Mouse (Mus musculus): ENCODE results near the gene Kctd11. TPM values are rescaled to one million over a fixed set of nuclear protein-coding genes. Genes with fewer than 3 reads are reported as not detected.

Kctd11 gene
- polyA plus RNA-seq, 1 experiment from 2014 or later: 1.3 TPM

GRCm38 (mm10) chr11:69886907-69887635, 5.9 kb upstream of the Kctd11 start:
- Histone ChIP-seq H3K36me3 (no peaks in the 10 kb centered on the region), H3K4me2 (peak overlapping the region; percentile 55), H3K4me1 (peaks cover 77% of the 10 kb centered on the region), H3K27ac (peak overlapping the region; percentile 80), H3K9me3 (replicated peaks) (no peaks in the 10 kb centered on the region), H3K9ac (peak overlapping the region; percentile 33), H3K27me3 (replicated peaks) (no peaks in the 10 kb centered on the region), H3K4me3 (peak overlapping the region; percentile 10; the same call in 1 of the 2 replicates)
- 29% methylated on average over 8 of the region's 8 CpGs for WGBS (ENCODE audit: insufficient replicate concordance)
- peak; percentile 90 for ATAC-seq

DNA sequence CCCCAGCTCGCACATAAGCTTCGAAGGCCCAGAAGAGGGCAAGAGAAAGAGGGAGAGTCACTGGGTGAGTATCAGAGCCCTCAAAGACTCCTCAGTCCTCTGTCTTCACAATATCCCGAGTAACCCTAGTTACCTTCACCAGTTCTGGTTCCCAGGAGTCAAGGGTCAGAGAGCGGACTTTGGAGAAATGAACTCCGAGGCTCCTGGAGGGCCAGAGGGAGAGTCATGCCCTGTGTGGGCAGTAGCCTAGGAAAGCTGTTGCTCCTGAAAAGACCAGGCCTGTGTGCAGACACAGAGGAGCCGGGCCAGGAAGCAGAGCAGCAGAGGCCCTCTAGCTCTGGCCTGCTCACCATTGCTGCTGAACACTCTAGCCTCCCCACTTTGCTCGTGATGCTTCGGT, 3.5 kb upstream of the Kctd11 start:
- Histone ChIP-seq H3K9ac (no peak overlapping the region), H3K4me1 (peaks cover 80% of the 10 kb centered on the region), H3K27ac (peak overlapping the region; percentile 41; the same call in 1 of the 2 replicates), H3K27me3 (replicated peaks) (no peaks in the 10 kb centered on the region), H3K4me2 (no peak overlapping the region), H3K36me3 (no peaks in the 10 kb centered on the region), H3K4me3 (no peak overlapping the region), H3K9me3 (replicated peaks) (no peaks in the 10 kb centered on the region)
- WGBS (ENCODE audit: insufficient replicate concordance): 70% methylated on average over 8 of the region's 8 CpGs
- no peak for ATAC-seq

DNA sequence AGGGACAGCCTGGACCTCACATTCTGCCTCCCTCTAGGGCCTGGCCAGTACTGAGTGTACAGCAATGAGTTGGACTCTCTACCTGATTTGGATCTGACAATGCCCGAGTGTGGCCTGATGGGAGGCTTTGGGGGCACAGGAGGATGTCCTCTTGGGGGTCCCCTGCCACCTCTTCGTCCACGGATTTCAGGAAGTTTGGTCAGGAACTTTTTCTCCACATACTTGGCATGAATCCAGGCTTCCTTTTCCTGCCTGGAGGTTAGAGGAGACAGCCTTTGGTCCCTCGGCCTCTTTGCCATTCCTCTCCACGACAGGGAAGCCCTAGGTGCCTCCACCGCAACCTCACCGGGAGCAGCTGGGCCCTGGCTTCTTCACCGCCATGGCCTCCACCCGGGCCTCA, 3.0 kb upstream of the Kctd11 start:
- no peak for ATAC-seq
- Histone ChIP-seq H3K4me3 (no peak overlapping the region), H3K9me3 (replicated peaks) (no peaks in the 10 kb centered on the region), H3K4me2 (no peak overlapping the region), H3K27me3 (replicated peaks) (no peaks in the 10 kb centered on the region), H3K9ac (no peak overlapping the region), H3K27ac (peak overlapping the region; percentile 41; the same call in 1 of the 2 replicates), H3K4me1 (peaks cover 82% of the 10 kb centered on the region), H3K36me3 (no peaks in the 10 kb centered on the region)
- WGBS (ENCODE audit: insufficient replicate concordance): 74% methylated on average over 9 of the region's 9 CpGs

DNA sequence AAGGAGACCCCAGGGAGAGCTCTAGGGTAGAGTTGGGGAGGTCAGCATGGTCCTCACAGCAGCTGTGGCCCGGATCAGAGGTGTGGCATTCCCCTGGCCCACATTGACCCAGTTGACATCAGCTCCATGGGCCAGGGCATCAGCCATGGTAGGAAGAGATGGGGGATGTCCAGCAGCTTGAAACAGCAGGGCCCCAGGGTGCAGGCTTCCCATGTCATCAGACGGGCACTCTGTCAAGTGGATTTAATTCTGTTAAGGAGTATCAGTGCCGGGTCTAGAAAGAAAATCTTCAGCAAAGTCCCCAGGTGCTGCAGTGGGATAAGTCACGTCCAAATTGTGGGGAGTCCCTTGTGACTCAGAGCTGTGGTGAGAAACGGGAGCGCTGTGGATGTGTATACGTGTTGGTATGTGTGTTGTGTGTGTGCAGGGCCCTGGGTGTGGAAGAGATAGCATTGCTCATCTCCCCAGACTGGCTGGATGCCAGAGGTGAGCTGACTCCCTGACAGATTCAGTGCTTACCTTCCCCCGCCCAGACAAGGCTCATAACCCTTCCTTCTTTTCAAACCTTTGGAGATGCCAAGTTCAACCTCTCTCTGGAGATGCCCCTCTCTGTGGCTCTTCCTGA, 2.4 kb upstream of the Kctd11 start:
- Histone ChIP-seq H3K36me3 (no peaks in the 10 kb centered on the region), H3K4me2 (no peak overlapping the region), H3K4me1 (peaks cover 88% of the 10 kb centered on the region), H3K27ac (no peak overlapping the region), H3K9ac (no peak overlapping the region), H3K27me3 (replicated peaks) (no peaks in the 10 kb centered on the region), H3K4me3 (no peak overlapping the region), H3K9me3 (replicated peaks) (no peaks in the 10 kb centered on the region)
- no peak for ATAC-seq
- 80% methylated on average over 8 of the region's 8 CpGs for WGBS (ENCODE audit: insufficient replicate concordance)

GRCm38 (mm10) chr11:69883066-69883465, 1.9 kb upstream of the Kctd11 start:
- Histone ChIP-seq H3K9ac (no peak overlapping the region), H3K9me3 (replicated peaks) (no peaks in the 10 kb centered on the region), H3K27ac (no peak overlapping the region), H3K4me2 (no peak overlapping the region), H3K4me3 (no peak overlapping the region), H3K36me3 (no peaks in the 10 kb centered on the region), H3K4me1 (peaks cover 89% of the 10 kb centered on the region), H3K27me3 (replicated peaks) (no peaks in the 10 kb centered on the region)
- 59% methylated on average over 4 of the region's 4 CpGs for WGBS (ENCODE audit: insufficient replicate concordance)
- ATAC-seq: no peak

- peak overlapping the region; percentile 65 for H3K4me3 ChIP-seq
- no peaks in the 10 kb centered on the region for H3K27me3 ChIP-seq (replicated peaks)
- H3K27ac ChIP-seq: peak overlapping the region; percentile 87; the same call in 1 of the 2 replicates
- no peaks in the 10 kb centered on the region for H3K36me3 ChIP-seq
- no peaks in the 10 kb centered on the region for H3K9me3 ChIP-seq (replicated peaks)
- H3K4me2 ChIP-seq: peak overlapping the region; percentile 96
- ATAC-seq: no peak
- peak overlapping the region; percentile 73 for H3K9ac ChIP-seq
- WGBS (ENCODE audit: insufficient replicate concordance): 70% methylated on average over 21 of the region's 21 CpGs
- peaks cover 89% of the 10 kb centered on the region for H3K4me1 ChIP-seq
These were observed 823 bp upstream of the Kctd11 start for GRCm38 (mm10) chr11:69881787-69882670.

- Histone ChIP-seq H3K27ac (peak overlapping the region; percentile 87), H3K4me1 (peaks cover 90% of the 10 kb centered on the region), H3K27me3 (replicated peaks) (no peaks in the 10 kb centered on the region), H3K36me3 (no peaks in the 10 kb centered on the region), H3K9me3 (replicated peaks) (no peaks in the 10 kb centered on the region), H3K4me3 (peak overlapping the region; percentile 65), H3K9ac (peak overlapping the region; percentile 73), H3K4me2 (peak overlapping the region; percentile 96)
- 1% methylated on average over 18 of the region's 18 CpGs for WGBS (ENCODE audit: insufficient replicate concordance)
- ATAC-seq: peak; percentile 53
These were observed 727 bp downstream of the Kctd11 start for GRCm38 (mm10) chr11:69880506-69880852.

DNA sequence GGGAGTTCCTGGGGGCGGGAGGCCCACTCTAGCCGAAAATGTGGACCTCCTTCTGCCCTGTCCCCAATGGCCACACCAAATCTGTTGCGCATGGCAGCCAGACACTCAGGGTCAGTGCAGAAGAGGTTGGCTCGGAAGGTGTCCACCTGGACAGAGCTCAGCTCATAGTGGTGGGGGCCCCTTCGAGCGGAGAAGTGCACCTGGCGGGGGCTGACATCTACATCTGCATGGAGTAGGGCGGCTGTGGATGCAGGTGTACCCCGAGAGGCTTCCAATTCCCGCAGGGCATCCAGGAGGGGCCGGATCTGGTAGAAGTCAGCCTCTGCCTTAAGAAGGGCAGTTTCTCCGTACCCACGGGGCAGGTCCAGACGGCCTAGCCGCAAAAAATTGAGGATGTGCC, 1.5 kb downstream of the Kctd11 start:
- Histone ChIP-seq H3K4me1 (peaks cover 89% of the 10 kb centered on the region), H3K9ac (peak overlapping the region; percentile 73), H3K9me3 (replicated peaks) (no peaks in the 10 kb centered on the region), H3K27me3 (replicated peaks) (no peaks in the 10 kb centered on the region), H3K4me3 (peak overlapping the region; percentile 65), H3K4me2 (peak overlapping the region; percentile 96), H3K36me3 (no peaks in the 10 kb centered on the region), H3K27ac (peak overlapping the region; percentile 87)
- no peak for ATAC-seq
- WGBS (ENCODE audit: insufficient replicate concordance): 73% methylated on average over 15 of the region's 15 CpGs

DNA sequence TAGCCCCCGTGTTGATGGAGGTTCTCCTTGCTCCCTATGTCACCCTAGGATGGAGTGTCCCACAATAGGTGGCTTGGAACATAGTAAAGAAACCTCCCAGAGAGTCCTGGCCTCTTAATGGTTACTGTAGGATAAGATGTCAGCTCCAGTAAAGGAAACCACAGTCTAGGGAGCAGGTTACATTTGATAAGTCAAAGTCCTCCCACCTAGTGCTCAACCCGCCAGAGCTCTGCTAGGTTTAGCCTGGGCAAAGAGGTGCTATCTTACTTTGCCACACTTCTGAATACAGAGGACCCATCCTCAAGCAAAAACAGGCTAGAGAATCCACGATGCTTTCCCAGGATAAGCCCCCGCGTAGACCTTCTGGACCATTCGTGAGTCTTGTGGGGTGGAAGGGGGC, 2.3 kb downstream of the Kctd11 start:
- WGBS (ENCODE audit: insufficient replicate concordance): 28% methylated on average over 6 of the region's 6 CpGs
- Histone ChIP-seq H3K36me3 (no peaks in the 10 kb centered on the region), H3K9ac (peak overlapping the region; percentile 73), H3K4me3 (peak overlapping the region; percentile 65; the same call in 1 of the 2 replicates), H3K27me3 (replicated peaks) (no peaks in the 10 kb centered on the region), H3K4me1 (peaks cover 85% of the 10 kb centered on the region), H3K4me2 (peak overlapping the region; percentile 96), H3K9me3 (replicated peaks) (no peaks in the 10 kb centered on the region), H3K27ac (peak overlapping the region; percentile 87)
- peak; percentile 72 for ATAC-seq

- H3K9me3 ChIP-seq (replicated peaks): no peaks in the 10 kb centered on the region
- H3K4me1 ChIP-seq: peaks cover 80% of the 10 kb centered on the region
- WGBS (ENCODE audit: insufficient replicate concordance): 82% methylated on average over 3 of the region's 3 CpGs
- H3K4me2 ChIP-seq: peak overlapping the region; percentile 96
- no peak overlapping the region for H3K9ac ChIP-seq
- no peak overlapping the region for H3K4me3 ChIP-seq
- no peaks in the 10 kb centered on the region for H3K27me3 ChIP-seq (replicated peaks)
- no peaks in the 10 kb centered on the region for H3K36me3 ChIP-seq
- ATAC-seq: no peak
- H3K27ac ChIP-seq: peak overlapping the region; percentile 87
These were observed 2.8 kb downstream of the Kctd11 start for GRCm38 (mm10) chr11:69878399-69878798.

GRCm38 (mm10) chr11:69877878-69878277, 3.3 kb downstream of the Kctd11 start, which contains the start of gene Tmem95:
Tmem95 (minus strand) TSS chr11:69878018.
- 82% methylated on average over 11 of the region's 11 CpGs for WGBS (ENCODE audit: insufficient replicate concordance)
- Histone ChIP-seq H3K27me3 (replicated peaks) (no peaks in the 10 kb centered on the region), H3K27ac (peak within 1 kb of the TSS; percentile 87), H3K4me2 (peak within 1 kb of the TSS; percentile 96), H3K9ac (no peak within 1 kb of the TSS), H3K4me1 (peaks cover 79% of the 10 kb centered on the region), H3K36me3 (no peaks in the 10 kb centered on the region), H3K9me3 (replicated peaks) (no peaks in the 10 kb centered on the region), H3K4me3 (0 out of 2 replicates have a peak within 1 kb of the TSS, but pooled peaks have one; percentile 10)
- ATAC-seq: no peak

Measured in liver, embryonic 12.5 days (tissue).